Mouse (Mus musculus): ENCODE data around the gene Lrp5. TPM values are rescaled to one million over a fixed set of nuclear protein-coding genes. Genes with fewer than 3 reads are reported as not detected.

The Lrp5 gene
- 100 to 1,000 TPM in 1 of 2 experiments, 10 to 100 TPM in 1; 92.7 to 111 TPM for total RNA-seq (2021)
- polyA plus RNA-seq (2012; rRNA removed): 103 and 113 TPM in 2 replicates
- long read RNA-seq, full-length matches to known transcripts: 15 of 31 reads
- long read RNA-seq, partial matches to known transcripts: 14 of 31 reads
- long read RNA-seq, other reads (novel, unspliced or antisense): 2 of 31 reads

DNA sequence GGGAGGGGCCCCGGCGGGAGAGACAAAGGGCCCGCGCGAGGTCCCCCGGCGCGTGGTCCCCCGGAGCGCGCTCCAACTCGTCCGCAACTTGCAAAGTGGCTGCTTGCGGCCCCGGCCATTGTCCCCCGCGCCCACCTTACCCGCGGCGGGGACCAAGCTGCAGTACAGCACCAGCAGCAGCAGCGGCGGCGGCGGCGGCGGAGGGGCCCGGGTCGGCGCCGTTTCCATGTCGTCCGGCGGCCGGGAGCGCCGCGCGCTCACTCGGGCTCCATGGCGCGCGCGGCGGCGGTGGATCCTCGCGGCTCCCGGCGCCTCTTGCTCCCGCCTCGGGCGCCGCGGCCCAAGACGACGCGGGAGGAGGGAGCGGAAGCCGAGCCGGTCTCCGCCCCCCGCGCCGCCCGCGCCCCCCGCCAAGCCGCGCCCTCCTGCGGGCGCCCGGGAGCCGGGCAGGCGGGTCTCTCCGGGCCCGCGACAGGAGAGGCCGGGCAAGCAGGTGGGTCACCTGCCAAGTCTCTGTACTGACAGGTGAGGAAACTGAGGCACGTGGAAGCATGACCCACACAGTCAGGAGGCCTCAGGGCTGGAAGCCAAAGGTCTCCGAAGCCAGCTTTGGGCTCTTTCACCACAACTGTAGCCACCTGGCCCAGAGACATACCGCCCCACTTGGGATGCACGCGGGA is at the start of gene Lrp5:
Gene Lrp5, minus strand, starts transcription at position 350 of the 680 bp plus-strand sequence.
- DNase-seq: peak; percentile 88

DNA sequence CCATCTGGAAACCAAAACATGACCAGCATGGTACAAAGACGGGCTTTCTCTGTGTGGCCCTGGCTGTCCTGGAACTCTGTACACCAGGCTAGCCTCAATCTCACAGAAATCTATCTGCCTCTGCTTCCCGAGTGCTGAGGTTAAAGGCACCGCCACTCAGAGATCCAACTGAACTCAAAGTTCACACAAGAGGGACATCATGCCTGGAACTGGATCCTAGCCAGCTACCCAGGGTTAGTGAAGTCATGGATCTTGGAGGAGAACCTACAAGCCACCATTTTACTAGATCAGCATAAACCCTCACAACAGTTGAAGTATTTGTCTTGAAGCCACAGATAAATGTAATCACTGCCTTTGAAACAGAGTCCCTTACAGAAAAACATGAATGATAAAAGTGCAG is 49.6 kb upstream of the Lrp5 start:
- no peak for DNase-seq

DNA sequence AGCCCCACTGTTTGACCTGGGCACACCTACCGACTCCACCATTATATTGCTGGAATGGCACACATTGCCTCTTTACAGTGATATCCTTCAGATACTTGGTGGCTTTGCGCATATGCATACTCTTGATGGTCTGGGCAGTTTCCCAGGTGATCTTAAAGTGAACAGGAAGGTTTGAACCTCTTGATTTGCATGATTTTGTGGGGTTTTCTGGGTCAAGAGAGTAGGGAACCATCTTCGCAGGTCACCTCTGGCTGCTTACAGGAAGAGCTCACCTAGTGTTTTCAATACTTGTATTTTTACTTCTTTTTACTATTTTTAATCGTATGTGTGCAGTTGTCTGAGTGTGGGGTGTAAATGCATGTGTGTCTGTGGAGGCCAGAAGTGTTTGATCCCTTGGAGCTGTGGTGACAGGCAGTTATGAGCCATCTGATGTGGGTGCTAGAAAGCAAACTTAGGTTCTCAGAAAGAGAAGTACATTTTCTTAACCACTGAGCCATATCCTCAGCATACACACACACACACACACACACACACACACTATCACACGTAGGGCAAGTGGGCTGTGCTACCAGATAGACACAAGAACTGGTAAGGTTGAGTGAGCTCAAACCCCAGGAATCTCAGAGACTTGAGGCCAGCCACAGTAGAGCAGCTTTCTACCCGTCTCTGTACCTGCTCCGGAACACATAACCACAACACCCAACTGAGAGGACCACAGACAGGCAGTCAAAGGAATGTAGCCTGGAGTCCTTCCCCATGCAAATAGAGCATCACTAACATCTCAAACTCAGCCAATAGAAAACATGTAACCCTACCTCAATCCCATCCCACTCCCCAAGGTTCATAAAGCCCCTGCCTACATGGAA is 44.6 kb upstream of the Lrp5 start:
- DNase-seq: no peak

DNA sequence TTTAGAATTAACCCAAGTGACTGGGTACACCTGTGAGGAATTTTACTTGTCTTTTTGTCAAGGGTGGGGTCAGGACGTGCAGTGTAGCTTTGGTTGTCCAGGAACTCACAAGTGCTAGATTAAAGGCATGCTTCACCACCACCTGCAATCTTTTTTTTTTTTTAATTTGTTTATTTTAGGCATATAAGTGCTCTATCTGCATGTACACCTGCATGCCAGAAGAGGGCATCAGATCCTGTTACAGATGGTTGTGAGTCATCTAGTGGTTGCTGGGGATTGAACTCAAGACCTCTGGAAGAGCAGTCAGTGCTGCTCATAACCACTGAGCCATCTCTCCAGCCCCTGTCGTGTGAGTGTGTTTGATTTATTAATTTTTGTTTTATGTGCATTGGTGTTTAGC is 42.5 kb upstream of the Lrp5 start:
- no peak for DNase-seq

- peak; percentile 67 for DNase-seq
Measured at GRCm38 (mm10) chr19:3724779-3725178, 38.4 kb upstream of the Lrp5 start.

DNA sequence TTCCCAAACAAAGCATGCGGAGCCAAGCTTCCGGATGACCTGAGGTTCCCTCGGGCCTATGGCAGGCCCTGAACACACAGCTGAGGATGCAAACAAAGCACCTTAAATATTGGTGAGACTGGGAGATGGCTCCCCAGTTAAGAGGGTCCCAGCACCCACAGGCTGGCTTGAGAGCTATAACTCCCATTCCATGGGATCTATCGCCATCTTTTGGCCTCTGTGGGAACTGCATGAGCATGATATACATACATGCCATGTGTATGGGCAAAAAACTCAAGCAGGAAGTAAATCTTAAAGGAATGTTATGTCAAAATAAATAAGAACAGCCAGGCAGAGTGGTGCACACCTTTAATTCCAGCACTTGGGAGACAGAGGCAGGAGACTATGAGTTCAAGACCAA is 37.5 kb upstream of the Lrp5 start:
- no peak for DNase-seq

- no peak for DNase-seq
Measured at GRCm38 (mm10) chr19:3723170-3723569, 36.8 kb upstream of the Lrp5 start.

DNA sequence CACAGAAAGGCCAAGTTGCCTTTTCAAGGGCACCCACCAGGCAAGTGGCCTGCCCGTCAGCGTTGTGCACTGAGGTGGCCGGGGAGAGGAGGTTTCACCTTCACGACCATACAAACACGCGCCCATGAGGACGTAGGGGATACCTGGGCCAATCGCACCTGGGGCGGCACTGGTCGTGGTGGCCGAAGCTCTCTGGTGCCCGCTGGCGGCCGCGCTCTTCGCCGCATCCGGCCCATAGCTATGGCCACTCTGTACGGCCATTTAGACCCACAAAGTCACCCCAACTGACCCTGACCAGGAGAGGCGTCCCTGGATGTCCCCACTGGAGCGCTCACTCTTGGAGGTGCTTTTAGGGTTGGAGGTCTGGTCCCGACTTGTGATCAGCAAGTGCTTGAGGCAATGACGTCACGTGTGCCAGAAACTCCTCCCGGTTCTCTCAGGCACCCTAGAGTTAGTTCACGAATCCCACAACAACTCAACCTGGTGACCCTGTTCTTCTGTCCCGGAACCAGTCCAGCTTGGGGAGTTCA is 33.1 kb upstream of the Lrp5 start:
- DNase-seq: peak; percentile 80

GRCm38 (mm10) chr19:3718481-3719361 is 32.4 kb upstream of the Lrp5 start:
- DNase-seq: peak; percentile 79

GRCm38 (mm10) chr19:3714381-3714780 is 28.0 kb upstream of the Lrp5 start:
- DNase-seq: no peak

- no peak for DNase-seq
Measured at GRCm38 (mm10) chr19:3710436-3710835, 24.1 kb upstream of the Lrp5 start.

DNA sequence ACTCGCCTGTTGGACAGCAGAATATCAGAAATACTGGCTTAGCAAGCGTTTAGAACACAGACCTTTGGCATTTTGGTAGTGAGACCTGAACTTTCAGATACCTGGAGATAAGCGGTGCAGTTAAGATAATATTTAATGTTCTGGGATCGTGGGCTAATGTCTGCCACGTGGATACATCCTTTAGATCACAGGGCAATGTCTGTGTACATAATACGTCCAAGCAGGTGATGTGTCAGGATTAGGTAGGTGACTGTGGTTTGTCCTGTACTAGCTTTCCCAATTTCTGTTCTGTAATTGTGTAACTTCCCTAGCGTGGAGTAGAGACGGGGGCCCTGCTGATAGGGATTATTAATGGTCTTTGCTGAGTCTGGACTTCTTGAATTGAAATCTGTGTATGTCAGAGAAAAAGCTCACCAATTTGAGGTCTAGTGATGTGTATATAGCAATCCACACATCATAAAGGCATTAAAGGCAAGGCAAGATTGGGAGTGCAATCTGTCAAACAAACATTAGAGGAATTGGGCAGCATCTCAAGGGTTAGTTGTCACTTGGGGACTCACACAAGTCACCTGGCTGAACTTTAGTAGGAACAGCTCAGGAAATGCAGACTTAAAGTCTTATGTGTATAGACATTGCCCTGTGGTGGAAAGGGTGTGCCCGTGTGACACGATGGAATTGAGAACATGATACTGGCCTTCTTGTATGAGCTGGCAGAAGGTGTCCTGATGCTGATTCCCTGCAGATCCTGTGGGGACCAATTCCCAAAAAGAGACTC is 22.8 kb upstream of the Lrp5 start:
- DNase-seq: no peak

GRCm38 (mm10) chr19:3708078-3709012 is 22.0 kb upstream of the Lrp5 start, which contains the start of gene 1810055G02Rik:
TSS of gene 1810055G02Rik (plus strand) at chr19:3708293.
- DNase-seq: peak; percentile 99

GRCm38 (mm10) chr19:3707553-3707952 is 21.2 kb upstream of the Lrp5 start:
- no peak for DNase-seq

GRCm38 (mm10) chr19:3706258-3706657 is 19.9 kb upstream of the Lrp5 start:
- DNase-seq: no peak

GRCm38 (mm10) chr19:3702460-3702859 is 16.1 kb upstream of the Lrp5 start:
- no peak for DNase-seq

DNA sequence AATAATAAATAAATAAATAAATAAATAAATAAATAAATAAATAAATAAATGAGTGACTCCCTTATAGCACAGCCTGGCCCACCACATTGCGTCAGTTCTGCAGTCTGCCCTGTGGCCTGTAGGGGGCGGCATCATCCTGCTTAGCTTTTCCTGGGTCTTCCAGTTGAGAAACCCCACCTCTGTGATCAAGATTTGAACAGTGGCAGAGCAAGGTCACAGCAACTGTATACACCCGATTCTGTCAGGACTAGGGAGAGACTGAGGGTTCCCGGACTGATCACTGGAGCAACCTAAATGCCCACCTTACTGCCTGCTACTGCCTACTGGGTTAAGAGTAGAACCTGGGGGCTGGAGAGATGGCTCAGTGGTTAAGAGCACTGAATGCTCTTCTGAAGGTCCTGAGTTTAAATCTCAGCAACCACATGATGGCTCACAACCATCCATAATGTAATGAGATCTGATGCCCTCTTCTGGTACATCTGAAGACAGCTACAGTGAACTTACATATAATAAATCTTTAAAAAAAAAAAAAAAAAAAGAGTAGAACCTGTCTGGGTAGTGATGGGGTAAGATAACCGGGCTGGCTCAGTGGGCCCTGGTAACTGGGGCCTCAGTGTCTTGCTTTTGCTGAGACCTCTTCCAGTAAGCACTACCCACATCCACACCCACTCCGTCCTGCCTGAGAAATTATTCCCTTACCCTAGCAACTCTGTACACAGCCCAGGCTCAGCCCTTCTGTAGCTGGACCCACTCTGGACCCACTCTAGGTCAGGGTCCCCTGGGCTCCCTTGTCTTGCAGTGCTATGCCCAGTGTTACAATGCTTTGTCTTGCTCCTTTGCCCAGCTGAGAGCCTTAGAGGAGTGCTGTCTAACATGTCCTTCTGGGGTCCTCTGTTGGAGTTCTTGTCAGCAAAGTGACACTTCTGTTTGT is 13.4 kb upstream of the Lrp5 start:
- DNase-seq: peak; percentile 77

GRCm38 (mm10) chr19:3698035-3698434 is 11.7 kb upstream of the Lrp5 start:
- DNase-seq: no peak

- DNase-seq: no peak
Measured at GRCm38 (mm10) chr19:3695976-3696375, 9.6 kb upstream of the Lrp5 start.

Data from adrenal gland, adult 2 months (tissue).